Mouse (Mus musculus): ENCODE measurements around the gene Ctxn2.
A peak's percentile ranks its signal among the peaks of the same experiment; 100 is the strongest.

Ctxn2 gene

DNA sequence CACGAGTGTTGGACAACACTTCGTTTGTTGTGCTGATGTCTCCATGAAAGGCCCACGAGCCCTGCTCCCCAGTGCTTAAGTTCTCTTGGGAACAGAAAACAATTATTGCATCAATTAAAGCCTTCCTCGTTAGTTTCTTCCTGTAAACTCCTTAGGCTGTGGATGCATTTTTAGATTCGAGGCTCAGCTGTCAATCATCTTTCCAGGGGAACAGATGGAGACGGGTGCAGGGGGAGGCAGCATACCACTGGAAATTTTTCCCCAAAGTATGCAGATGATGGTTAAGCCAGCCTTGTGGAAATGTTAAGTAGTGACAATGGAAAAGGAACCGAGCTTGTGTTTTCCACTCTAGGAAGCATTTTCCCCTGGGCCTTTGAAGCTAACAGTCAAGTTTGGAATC is 60.3 kb downstream of the Ctxn2 start:
- peak; percentile 22 for DNase-seq

Data from retina, postnatal 1 day (tissue).